ENCODE assay signal across 25 mouse cellular contexts in genomic region chr4:63702006-63702704, GRCm38 (mm10). TPM values are rescaled to one million over a fixed set of nuclear protein-coding genes. Genes with fewer than 3 reads are reported as not detected.
DNase-seq lines count a peak whose midpoint lies in the region; TF ChIP-seq lines count a peak whose summit lies in the region.
"Had no signal": no experiment of that assay in that cellular context is flagged by ENCODE, and none has a peak within 500 bp of the region (broad histone marks: within the 10 kb centered on the region; RNA-seq: fewer than 3 reads in every experiment).

No protein-coding gene starts in this region.

- H3K36me3 ChIP-seq in myocyte (ENCODE audit: control insufficient read depth, insufficient read depth): no peaks in the 10 kb centered on the region
- H3K36me3 ChIP-seq: embryonic facial prominence, embryonic 15.5 days; forebrain, embryonic 15.5 days; heart, embryonic 15.5 days had no signal

- TF ChIP-seq POLR2A in myocyte (IDR thresholded peaks at IDR 0.05; ENCODE audit: insufficient read length, low read depth): no peak

- H3K79me2 ChIP-seq in myocyte (ENCODE audit: control insufficient read depth, insufficient read depth): no peaks in the 10 kb centered on the region

- H3ac ChIP-seq in myocyte (ENCODE audit: control insufficient read depth, insufficient read length): no peak overlapping the region

- peak overlapping the region; percentile 28 for H3K4me2 ChIP-seq in myocyte (ENCODE audit: low read depth)
- H3K4me2 ChIP-seq: embryonic facial prominence, embryonic 15.5 days; forebrain, embryonic 15.5 days; heart, embryonic 11.5 days; heart, embryonic 15.5 days; hindbrain, embryonic 14.5 days had no signal

- peak; percentile 9 for DNase-seq in thymus, postnatal 4 days
- no peak for DNase-seq in thymus, postnatal 25 days
- DNase-seq in Muller cell, postnatal 12 days (ENCODE audit: inconsistent ontology term): peak; percentile 77
- DNase-seq in embryo, embryonic 10 days (ENCODE audit: low spot score): no peak
- DNase-seq in heart, adult 8-10 months (ENCODE audit: low spot score): no peak
- DNase-seq: adrenal gland, postnatal 10 days; cerebellum, adult 11-12 months; cerebellum, adult 9-11 months; cerebellum, postnatal 36 days; embryo, embryonic 11 days; heart, adult 18-20 months; heart, postnatal 14 days had no signal

- no peak overlapping the region for H3K4me3 ChIP-seq in myocyte
- H3K4me3 ChIP-seq: embryonic facial prominence, embryonic 15.5 days; erythroblast, embryonic 14.5 days; forebrain, embryonic 15.5 days; heart, embryonic 15.5 days had no signal

- no peaks in the 10 kb centered on the region for H3K27me3 ChIP-seq in myocyte (ENCODE audit: control insufficient read depth, insufficient read depth, insufficient read length)
- H3K27me3 ChIP-seq: embryonic facial prominence, embryonic 15.5 days; forebrain, embryonic 15.5 days; heart, embryonic 15.5 days had no signal

TF ChIP-seq in myocyte, 11 proteins besides CTCF, POLR2A, EP300 and RAD21:
- peak in 1 of 3 experiments; percentile 23 for TF ChIP-seq MYOG (IDR thresholded peaks at IDR 0.05; ENCODE audit: control insufficient read depth in 1 of 3, insufficient read depth in 1 of 3, insufficient read length in 2 of 3, low read depth in 2 of 3)
- TF ChIP-seq REST (IDR thresholded peaks at IDR 0.05; ENCODE audit: insufficient read depth, insufficient read length): no peak
- peak in 2 of 3 experiments; percentile 44 to 47 for TF ChIP-seq MYOD1 (IDR thresholded peaks at IDR 0.05; ENCODE audit: control insufficient read depth in 1 of 3, insufficient read length in 2 of 3, low read depth in 2 of 3)

RNA-seq across cellular contexts. Expression of gene Gm11214, which starts 39.0 kb away (rescaled TPM):
- polyA plus RNA-seq in myocyte (2012; fragmentation: generic; extraction: Trizol): not detected
- total RNA-seq in heart, adult 8-10 months (2022): not detected
- total RNA-seq: adrenal gland, postnatal 10 days; gastrocnemius, adult 8-10 months; gastrocnemius, postnatal 4 days; heart, adult 18-20 months; heart, postnatal 14 days; hematopoietic stem cell, adult 5-6 weeks had no signal
- polyA plus RNA-seq: embryonic facial prominence, embryonic 11.5 days; embryonic facial prominence, embryonic 15.5 days; erythroblast, embryonic 14.5 days; forebrain, embryonic 11.5 days; forebrain, embryonic 15.5 days; heart, embryonic 11.5 days; heart, embryonic 15.5 days; hindbrain, embryonic 14.5 days; intestine, embryonic 16.5 days had no signal

RNA-seq across cellular contexts. Expression of gene Tnfsf15, which starts 42.8 kb away (rescaled TPM):
- 0.29 TPM for polyA plus RNA-seq in myocyte (2012; fragmentation: generic; extraction: Trizol)
- total RNA-seq in heart, adult 8-10 months (2022): not detected
- total RNA-seq: gastrocnemius, postnatal 4 days; heart, adult 18-20 months; heart, postnatal 14 days; hematopoietic stem cell, adult 5-6 weeks had no signal
- polyA plus RNA-seq: erythroblast, embryonic 14.5 days; forebrain, embryonic 11.5 days; forebrain, embryonic 15.5 days; hindbrain, embryonic 14.5 days had no signal

Comparison
In these comparisons a context has a peak if more than half of its experiments do, and no peak if none do; other contexts are left out.
1. DNase-seq: peak in thymus, postnatal 4 days (single experiment) and Muller cell, postnatal 12 days (single experiment); none in thymus, postnatal 25 days (single experiment), embryo, embryonic 10 days (single experiment) and heart, adult 8-10 months (single experiment).